Mouse (Mus musculus) left cerebral cortex, adult 9 months (tissue): ENCODE measurements around the gene Pheta2.

Experiments
- DNase-seq, 2 experiments: peaks; one replicate each; pipeline ENCODE4 v3.0.0; 2022; ENCODE audit warnings: low spot score in 2 of 2

The Pheta2 gene

DNA sequence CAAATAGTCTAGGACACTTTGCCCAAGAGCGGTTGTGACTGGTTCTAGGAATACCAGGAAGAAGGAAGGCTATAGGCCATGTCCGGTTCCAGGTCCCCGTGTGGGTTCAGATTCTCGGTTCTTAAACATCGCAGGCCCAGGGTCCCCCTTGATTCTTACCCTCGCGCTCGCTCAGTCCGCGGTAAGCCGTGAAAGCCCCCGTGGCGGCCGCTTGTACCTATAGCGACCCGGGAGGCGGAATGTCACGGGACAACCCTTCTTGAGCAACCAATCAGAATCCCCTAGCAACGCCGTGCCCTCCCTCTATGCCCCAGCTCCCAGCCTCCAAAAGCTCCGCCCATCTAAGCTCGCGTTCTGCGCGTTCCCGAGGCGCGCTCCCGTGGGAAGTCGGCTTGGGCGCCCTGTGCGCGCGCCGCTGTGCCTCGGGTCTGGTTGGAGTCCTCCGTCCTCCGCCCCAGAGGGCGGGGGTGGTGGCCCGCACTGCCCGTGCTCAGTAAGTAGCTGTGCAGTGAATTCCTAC is at the start of gene Pheta2, which contains the start of the genes Naga and Smdt1:
Gene Pheta2, plus strand, starts transcription at position 350 of the 520 bp plus-strand sequence.
Gene Naga, minus strand, starts transcription at position 333 of the 520 bp plus-strand sequence.
Gene Smdt1, plus strand, starts transcription at position 367 of the 520 bp plus-strand sequence.
- DNase-seq = peak; percentile 84 to 95

GRCm38 (mm10) chr15:82290252-82290651 is 48.5 kb upstream of the Pheta2 start:
- DNase-seq = no peak

DNA sequence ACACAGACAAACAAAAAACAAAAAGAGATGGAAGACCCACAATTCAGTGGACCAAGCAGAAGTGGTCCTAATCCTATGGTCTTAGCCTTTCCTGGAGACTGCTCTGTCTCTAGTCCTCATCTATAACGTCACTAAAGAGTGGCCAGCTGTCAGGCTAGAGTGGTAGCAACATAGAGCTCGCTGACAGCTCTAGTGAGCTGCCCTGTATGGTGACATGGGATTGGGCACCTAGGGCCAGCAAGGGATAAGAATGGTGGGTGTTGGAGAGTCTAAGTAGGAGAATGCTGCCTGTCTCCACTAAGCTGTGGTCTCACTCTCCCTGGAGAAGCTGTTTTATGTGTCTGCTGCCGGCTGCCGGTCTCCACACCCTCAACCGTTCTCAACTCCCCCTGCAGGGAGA is 45.9 kb upstream of the Pheta2 start:
- no peak for DNase-seq

- no peak for DNase-seq
Measured at GRCm38 (mm10) chr15:82293271-82293711, 45.5 kb upstream of the Pheta2 start.

GRCm38 (mm10) chr15:82294059-82294458 is 44.7 kb upstream of the Pheta2 start:
- DNase-seq = no peak

DNA sequence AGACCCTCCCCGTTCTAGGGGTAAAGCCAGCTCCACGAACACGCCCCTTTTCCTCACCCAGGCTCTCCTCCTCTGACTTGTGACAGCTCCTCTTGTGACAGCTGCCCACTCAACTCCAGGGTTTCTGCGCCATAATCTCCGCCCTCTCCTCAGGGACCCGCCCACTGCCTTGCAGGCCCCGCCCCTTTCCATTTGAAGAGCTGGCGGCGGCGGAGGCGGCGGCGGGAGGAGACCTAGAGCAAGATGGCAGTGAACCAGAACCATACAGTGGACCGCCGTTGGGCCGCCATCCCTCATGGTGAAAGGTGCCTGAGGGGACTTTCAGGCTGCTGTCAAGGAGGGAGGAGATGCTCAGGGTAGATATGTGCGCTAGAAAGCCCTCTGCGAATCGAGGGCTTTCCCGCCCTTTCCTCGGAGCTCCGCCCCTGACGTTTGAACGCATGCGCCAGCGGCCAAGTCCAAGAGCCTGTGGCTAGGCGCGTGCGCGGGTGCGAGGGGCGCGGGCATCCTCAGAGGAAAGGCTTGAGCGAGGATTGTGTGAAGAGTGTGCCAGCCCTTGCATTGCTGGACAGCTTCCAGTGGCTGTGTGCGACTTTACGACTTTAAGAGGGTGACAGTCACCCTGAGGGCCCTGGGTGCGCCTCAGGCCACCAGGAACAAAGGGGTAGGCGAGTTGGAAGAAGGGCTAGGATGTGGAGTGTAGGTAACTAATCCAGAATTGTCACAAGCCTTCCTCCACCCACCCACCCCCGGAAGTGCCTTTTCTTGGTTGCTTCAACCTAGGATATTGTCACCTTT is 39.8 kb upstream of the Pheta2 start, which contains the start of gene Wbp2nl:
Gene Wbp2nl, plus strand, starts transcription at position 191 of the 798 bp plus-strand sequence.
- no peak for DNase-seq

- no peak for DNase-seq
Measured at GRCm38 (mm10) chr15:82307107-82307506, 31.6 kb upstream of the Pheta2 start.

DNA sequence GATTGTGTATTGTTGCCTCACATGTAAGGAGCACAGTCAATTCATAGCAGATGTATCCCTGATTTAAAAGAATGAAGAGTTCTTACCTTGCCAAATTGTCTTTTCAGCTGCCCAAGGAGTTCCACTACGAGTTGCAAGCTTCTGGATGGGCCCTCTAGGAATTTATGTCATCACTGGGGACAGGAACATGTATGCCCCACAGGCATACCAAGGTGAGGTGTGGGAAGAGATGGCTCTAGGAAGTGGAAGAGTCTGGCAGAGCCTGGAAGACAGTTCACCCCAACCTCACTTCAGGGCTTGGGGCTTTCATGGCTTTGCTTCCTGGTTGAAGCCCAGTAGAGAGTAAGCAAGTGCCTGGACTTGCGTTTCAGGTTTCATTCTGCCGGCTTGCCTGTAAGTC is 30.3 kb upstream of the Pheta2 start:
- DNase-seq = no peak

DNA sequence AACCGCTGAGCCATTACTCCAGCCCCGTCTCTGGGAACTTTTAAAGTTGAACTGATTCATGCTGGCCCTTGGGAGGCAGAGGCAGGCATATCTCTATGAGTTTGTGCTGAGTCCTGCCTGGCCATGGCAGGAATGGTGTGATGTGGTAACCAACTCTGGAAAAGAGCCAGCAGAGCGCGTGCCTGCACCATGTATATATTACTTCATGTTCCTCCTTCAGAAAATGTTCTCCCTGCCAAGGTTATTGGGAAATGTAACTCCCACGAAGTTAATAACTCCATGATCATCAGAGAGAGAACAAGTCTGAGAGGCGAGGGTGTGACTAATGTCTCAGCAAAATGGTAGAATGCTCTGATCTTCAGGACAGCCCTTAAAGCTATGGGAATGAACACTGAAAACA is 20.9 kb upstream of the Pheta2 start:
- no peak for DNase-seq

DNA sequence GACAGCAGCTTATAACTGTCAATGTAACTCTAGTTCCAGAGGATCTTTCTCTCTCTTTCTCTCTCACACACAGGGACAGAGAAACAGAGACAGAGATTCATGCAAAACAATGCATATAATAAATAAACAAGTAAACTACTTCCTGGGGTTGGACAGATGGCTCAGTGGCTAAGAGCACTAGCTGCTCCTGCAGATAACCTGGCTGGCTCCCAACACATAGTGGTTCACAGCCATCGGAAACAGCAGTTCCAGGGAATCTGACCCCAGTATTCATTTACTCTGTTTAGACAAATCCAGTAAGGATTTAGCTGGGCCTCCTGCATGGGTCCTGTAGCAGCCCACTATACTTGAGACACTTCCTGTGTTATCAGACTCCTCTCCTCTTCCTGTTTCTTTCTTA is 19.1 kb upstream of the Pheta2 start:
- DNase-seq = no peak

DNA sequence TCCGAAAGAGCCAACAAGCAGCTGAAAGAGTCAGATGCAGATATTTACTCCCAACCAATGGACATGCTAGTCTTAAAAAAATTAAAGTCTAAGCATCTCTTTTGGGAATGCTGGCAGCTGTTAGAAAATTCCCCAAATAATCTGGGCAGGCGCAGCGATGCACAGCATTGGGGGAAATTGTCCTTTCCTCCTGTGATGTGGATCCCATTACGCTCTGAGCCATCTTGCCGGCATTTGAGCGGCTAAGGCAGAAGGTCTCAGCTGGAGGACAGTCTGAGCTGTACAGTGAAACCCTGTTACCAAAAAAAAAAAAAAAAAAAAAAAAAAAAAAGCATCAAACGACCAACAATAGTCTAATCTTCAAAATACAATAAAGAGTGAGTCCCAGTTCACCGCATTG is 16.5 kb upstream of the Pheta2 start:
- DNase-seq = no peak

GRCm38 (mm10) chr15:82325382-82325781 is 13.4 kb upstream of the Pheta2 start:
- DNase-seq = no peak

DNA sequence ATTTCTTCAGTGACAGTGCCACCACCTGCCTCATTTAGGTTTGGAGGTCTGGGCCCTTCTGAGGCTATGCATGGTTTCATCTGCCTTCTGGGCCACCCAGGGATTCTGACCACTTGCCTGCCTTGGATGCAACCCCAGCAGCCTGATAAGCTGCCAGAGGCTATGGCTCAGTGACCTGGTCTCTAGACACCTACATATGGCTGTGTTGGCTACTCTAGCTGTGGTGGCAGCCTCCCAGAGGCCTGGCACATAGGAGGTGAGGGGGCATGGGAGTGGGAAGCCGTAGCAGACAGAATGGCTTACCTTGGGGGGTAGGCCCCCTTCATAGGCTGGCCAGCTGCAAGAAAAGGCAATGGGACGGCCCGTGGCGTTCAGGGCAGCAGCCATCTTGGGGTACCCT is 3.5 kb upstream of the Pheta2 start:
- no peak for DNase-seq

GRCm38 (mm10) chr15:82336629-82337028 is 2.1 kb upstream of the Pheta2 start:
- DNase-seq = no peak

GRCm38 (mm10) chr15:82337875-82338274 is 867 bp upstream of the Pheta2 start:
- no peak for DNase-seq

DNA sequence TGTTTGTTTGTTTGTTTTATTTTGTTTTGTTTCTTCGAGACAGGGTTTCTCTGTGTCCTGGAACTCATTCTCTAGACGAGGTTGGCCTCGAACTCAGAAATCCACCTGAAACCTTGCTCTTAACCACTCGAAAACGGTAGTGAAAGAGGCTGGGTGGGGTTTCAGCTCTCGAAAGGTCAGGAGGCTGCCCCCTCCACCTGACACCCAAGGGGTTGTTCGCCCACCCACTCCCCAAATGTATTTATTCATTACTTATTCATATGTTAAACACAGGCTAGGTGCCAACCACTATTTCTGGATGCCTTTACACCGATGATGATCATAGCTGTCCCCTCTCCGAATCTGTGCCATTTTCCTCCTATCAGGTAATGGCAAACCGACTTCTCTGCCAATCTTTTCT is 408 bp downstream of the Pheta2 start:
- no peak for DNase-seq

GRCm38 (mm10) chr15:82339634-82340254 is 1.0 kb downstream of the Pheta2 start:
- DNase-seq = no peak

- no peak for DNase-seq
Measured at GRCm38 (mm10) chr15:82340414-82341035, 1.8 kb downstream of the Pheta2 start.

GRCm38 (mm10) chr15:82341036-82341501 is 2.3 kb downstream of the Pheta2 start:
- no peak for DNase-seq

GRCm38 (mm10) chr15:82341675-82342542 is 3.2 kb downstream of the Pheta2 start:
- no peak for DNase-seq

- no peak for DNase-seq
Measured at GRCm38 (mm10) chr15:82342543-82342935, 3.8 kb downstream of the Pheta2 start.
